Mouse (Mus musculus) CD4-positive naive resting alpha-beta T cell, adult 57 days (primary cell): ENCODE measurements around the gene 9130023H24Rik. TPM values are rescaled to one million over a fixed set of nuclear protein-coding genes. Genes with fewer than 3 reads are reported as not detected.

ENCODE experiments used
- total RNA-seq: library from RNA; stranded (reverse); gene quantifications from one replicate; pipeline ENCODE4 v1.2.4, GENCODE M21; 2023

9130023H24Rik gene
- 3.2 TPM for total RNA-seq

DNA sequence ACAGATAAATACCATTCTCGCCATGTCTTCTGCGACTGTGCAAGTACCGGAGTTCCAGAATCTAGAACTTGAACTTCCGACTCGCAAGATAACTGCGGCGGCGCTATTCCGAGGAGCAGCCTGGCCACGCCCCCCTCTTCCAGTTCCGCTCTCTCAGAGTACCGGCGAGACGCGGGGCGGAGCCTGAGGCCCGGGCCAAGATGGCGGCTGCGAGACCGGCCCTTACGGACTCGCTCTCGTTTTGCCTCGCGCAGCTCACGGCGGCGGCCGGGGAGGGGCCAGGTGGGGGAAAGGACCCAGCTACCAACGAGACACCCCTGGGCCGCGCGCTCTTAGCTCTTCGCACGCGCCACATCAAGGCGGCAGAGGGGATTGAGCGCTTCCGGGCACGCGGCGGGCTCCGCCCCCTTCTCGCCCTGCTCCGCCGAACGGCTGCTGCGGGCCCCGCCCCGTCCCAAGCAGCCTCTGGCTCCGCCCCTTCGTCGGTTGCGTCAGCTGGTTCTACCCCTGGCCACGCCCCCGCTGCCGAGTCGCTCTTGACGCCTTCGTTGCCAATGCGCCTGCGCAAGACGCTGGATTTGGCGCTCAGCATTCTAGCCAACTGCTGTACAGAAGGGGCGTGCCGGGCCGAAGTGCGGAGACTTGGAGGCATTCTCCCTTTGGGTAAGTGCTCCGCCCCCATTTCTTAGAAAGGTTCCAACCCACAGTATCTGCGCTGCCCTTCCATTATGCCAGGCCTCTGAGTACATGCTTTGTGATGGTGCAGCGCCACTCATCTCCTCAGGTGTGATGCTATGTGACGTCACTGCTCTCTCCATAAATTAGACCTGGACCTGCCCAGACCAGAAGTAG lies at the start of gene 9130023H24Rik:
9130023H24Rik (minus strand) TSS at position 105 of the 852 bp plus-strand sequence.

DNA sequence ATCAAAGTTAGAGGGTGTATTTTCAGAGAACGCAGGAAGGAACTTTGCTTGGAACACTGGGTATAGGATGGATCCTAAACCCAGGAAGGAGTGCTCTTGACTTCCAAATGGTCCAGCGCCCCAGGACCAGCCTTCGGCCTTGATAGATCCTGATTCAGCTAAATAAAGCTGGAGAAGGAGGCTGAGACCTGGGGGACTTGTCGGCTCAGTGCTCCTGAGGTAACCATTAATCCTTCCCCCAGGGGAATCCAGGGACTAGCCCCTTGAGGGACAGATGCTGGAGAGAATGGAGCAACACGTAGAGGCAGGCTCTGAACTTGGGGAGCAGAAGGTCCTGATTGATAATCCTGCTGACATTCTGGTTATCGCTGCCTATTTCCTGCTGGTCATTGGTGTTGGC lies 27.6 kb upstream of the 9130023H24Rik start, which contains the start of gene Slc5a2:
Slc5a2 (plus strand) TSS at position 247 of the 400 bp plus-strand sequence.

DNA sequence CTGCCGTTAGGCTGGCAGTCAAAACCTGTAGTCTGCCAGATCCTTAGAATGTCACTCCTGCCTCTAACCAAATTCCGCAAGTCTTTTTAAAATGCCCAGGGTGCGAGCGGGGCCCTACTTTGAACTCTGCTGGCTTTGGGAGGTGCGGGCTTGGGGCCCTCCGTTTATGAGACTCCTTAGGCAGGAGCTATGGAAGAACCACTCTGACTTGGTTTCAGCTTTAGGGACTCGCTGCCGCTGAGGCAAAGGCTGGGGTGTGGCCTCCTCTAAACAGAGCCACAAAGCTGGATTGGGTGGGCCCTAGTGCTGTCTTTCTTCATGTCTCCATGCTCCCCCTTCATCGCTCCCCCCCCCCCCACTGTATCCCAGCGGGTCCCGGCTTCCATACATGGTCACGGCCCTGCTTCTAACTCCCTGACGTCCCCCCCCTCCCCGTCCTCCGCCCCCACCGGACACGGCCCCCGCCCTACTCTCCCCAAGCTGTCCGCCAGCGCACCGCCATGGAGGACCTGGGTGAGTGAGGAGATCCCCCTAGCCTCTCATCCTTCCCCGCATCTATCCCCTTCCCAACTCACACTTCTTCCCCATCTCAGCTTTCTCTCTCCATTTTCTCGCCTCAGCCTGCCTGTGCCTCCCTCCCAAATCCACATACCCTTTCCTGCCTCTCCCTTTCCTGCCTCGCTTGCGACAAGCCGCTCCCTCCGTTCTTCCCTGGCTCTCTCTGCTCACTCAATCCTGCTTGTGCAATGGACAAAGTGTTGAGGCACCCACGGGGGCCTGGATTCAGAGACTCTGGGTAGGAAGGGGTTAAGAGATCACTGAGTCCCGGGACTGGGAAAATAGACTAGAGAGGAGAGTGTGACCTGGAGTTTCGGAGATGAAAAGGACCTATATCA lies 8.9 kb upstream of the 9130023H24Rik start, which contains the start of gene Tgfb1i1:
Tgfb1i1 (plus strand) TSS at position 317 of the 896 bp plus-strand sequence.

DNA sequence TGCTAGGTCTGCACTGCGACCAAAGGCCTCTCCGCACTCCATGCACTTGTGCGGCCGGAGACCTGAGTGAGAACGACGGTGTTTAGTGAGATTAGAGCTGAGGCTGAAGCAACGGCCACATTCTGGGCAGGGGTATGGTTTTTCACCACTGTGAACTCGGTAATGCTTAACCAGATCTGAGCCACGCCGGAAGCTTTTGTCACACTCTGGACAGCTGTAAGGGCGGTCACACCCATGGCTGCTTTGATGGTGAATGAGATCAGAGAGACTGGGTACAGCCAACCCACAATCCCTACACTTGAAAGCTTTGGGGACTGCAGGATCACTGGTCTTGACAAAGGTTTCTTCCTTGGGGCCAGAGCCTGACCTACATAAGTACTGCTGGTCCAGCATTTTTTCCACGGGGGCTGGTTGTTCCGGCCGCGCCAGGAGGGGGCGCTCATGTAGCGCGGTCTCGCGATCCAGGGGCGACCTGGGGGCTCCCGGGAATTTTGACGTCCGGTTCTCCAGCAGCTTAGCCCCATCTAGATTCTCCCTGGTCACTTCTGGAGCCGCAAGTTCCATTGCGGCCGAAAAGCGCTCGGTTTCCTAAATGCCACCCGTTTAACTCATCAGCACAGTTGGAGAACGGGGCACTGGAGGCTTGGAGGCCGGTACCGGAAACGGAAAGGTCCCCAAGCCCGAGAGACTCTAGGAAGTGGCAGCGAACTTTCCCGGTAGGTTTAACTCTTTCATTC lies 807 bp downstream of the 9130023H24Rik start, which contains the start of gene Armc5:
Armc5 (plus strand) TSS at position 487 of the 737 bp plus-strand sequence.

DNA sequence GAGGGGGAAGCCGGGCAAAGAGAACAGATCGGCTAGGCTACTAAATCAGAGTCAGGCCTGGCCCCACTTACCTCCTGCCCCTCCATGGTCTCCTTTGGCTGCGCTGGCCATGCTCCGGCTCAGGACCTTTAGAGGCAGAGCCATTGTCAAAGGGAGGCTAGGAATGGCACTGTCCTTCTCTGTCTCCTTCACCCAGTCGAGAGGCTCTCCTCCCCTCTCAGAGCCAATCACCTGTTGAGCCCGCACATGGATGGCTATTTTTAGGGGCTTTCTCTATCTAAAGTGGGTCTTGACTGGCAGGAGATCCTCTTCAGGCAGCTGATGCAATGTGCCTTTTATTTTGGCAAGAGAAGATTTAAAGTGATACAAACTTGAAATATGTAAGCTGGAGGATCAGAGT lies 31.7 kb downstream of the 9130023H24Rik start, which contains the start of gene Cox6a2:
Cox6a2 (minus strand) TSS at position 236 of the 400 bp plus-strand sequence.

Other genes with a start within 250 kb of the 9130023H24Rik start
- 60.1 TPM for gene Pycard, start 244.2 kb downstream of the 9130023H24Rik start, total RNA-seq
- 2.4 TPM for gene Trim72, start 234.1 kb downstream of the 9130023H24Rik start, total RNA-seq
- 4.8 TPM for gene Itgam, start 175.4 kb downstream of the 9130023H24Rik start, total RNA-seq
- not detected for gene Gm49368, start 175.3 kb downstream of the 9130023H24Rik start, total RNA-seq
- gene Itgax, start 108.5 kb downstream of the 9130023H24Rik start, total RNA-seq = 3.6 TPM
- gene Itgad, start 83.7 kb downstream of the 9130023H24Rik start, total RNA-seq = 6.2 TPM
- not detected for gene Cox6a2, start 31.6 kb downstream of the 9130023H24Rik start, total RNA-seq
- gene Armc5, start 689 bp downstream of the 9130023H24Rik start, total RNA-seq = 27.5 TPM
- 8.1 TPM for gene Tgfb1i1, start 8.8 kb upstream of the 9130023H24Rik start, total RNA-seq
- not detected for gene Slc5a2, start 27.6 kb upstream of the 9130023H24Rik start, total RNA-seq
- gene BC017158, start 60.1 kb upstream of the 9130023H24Rik start, total RNA-seq = 26.4 TPM
- 280 TPM for gene Rgs10, start 180.7 kb upstream of the 9130023H24Rik start, total RNA-seq
- 133 TPM for gene Tial1, start 223.7 kb upstream of the 9130023H24Rik start, total RNA-seq